8 mouse cellular contexts compared by ENCODE assay signal in genomic region chr11:70179401-70179800, GRCm38 (mm10). TPM values are rescaled to one million over a fixed set of nuclear protein-coding genes. Genes with fewer than 3 reads are reported as not detected.
DNase-seq lines count a peak whose midpoint lies in the region; ATAC-seq lines count a peak whose summit lies in the region.

No protein-coding gene starts in this region.

- no peaks in the 10 kb centered on the region for H3K9me3 ChIP-seq in embryonic facial prominence, embryonic 10.5 days
- H3K9me3 ChIP-seq in midbrain, embryonic 14.5 days (ENCODE audit: control insufficient read depth, low read length) = no peaks in the 10 kb centered on the region

- DNase-seq in heart, postnatal 4 days = peak; percentile 27
- no peak for DNase-seq in heart, postnatal 36 days
- peak; percentile 11 for DNase-seq in thymus, postnatal 14 days
- no peak for DNase-seq in thymus, adult 18-20 months
- DNase-seq in embryonic facial prominence, embryonic 10.5 days (ENCODE audit: low spot score) = peak; percentile 35
- DNase-seq in midbrain, embryonic 14.5 days = peak; percentile 77
- no peak for DNase-seq in gastrocnemius, postnatal 10 days
- DNase-seq in gastrocnemius, postnatal 4 days (ENCODE audit: low spot score in 2 of 2) = no peak

- intact Hi-C loops in heart, postnatal 36 days (cut with DNase I) = no loop called here

- ATAC-seq in midbrain, embryonic 14.5 days (ENCODE audit: low FRiP score, low TSS enrichment) = no peak

- no peaks in the 10 kb centered on the region for H3K27me3 ChIP-seq in embryonic facial prominence, embryonic 10.5 days (replicated peaks; ENCODE audit: low read depth, poor library complexity, severe bottlenecking)
- H3K27me3 ChIP-seq in midbrain, embryonic 14.5 days (ENCODE audit: control insufficient read depth, insufficient read depth, low read length) = no peaks in the 10 kb centered on the region

- 0 out of 2 replicates have a peak overlapping the region, but pooled peaks have one; percentile 5 for H3K4me2 ChIP-seq in midbrain, embryonic 14.5 days (ENCODE audit: low read length)

- H3K27ac ChIP-seq in embryonic facial prominence, embryonic 10.5 days (replicated peaks) = no peak overlapping the region
- H3K27ac ChIP-seq in midbrain, embryonic 14.5 days (replicated peaks; ENCODE audit: low read depth, low read length) = no peak overlapping the region

- H3K36me3 ChIP-seq in embryonic facial prominence, embryonic 10.5 days (replicated peaks) = no peaks in the 10 kb centered on the region
- no peaks in the 10 kb centered on the region for H3K36me3 ChIP-seq in midbrain, embryonic 14.5 days (ENCODE audit: control insufficient read depth, insufficient read depth, low read length)

- H3K9ac ChIP-seq in midbrain, embryonic 14.5 days (replicated peaks; ENCODE audit: low read length) = no peak overlapping the region

- WGBS in embryonic facial prominence, embryonic 10.5 days = 39% methylated on average over 14 of the region's 14 CpGs
- 23% methylated on average over 14 of the region's 14 CpGs for WGBS in midbrain, embryonic 14.5 days

- no peaks in the 10 kb centered on the region for H3K4me1 ChIP-seq in embryonic facial prominence, embryonic 10.5 days
- H3K4me1 ChIP-seq in midbrain, embryonic 14.5 days (ENCODE audit: control insufficient read depth, insufficient read depth, low read length) = no peaks in the 10 kb centered on the region

- no peak overlapping the region for H3K4me3 ChIP-seq in embryonic facial prominence, embryonic 10.5 days
- H3K4me3 ChIP-seq in midbrain, embryonic 14.5 days (replicated peaks; ENCODE audit: low read depth, low read length) = no peak overlapping the region

RNA-seq across cellular contexts. Expression of gene Clec10a, which starts 23.4 kb away (rescaled TPM):
- under 1 TPM; 0.60 to 0.99 TPM for total RNA-seq in heart, postnatal 4 days (2021)
- 1 to 10 TPM; 2.7 to 3.3 TPM for total RNA-seq in heart, postnatal 36 days (2021)
- polyA plus RNA-seq in embryonic facial prominence, embryonic 10.5 days (2016; fragmentation: Nextera tagmentation; extraction: Ambion mirVana) = 0.26 TPM in 1 of 2 replicates, not detected in the other
- polyA plus RNA-seq in midbrain, embryonic 14.5 days (2014; fragmentation: Nextera tagmentation; extraction: Ambion mirVana) = 1.4 TPM in 1 of 2 replicates, not detected in the other
- total RNA-seq in gastrocnemius, postnatal 10 days (2021) = 1 to 10 TPM; 5.1 to 5.8 TPM
- 10 to 100 TPM in 1 of 2 experiments, 1 to 10 TPM in 1; 8.6 to 10.5 TPM for total RNA-seq in gastrocnemius, postnatal 4 days (2021)

RNA-seq across cellular contexts. Expression of gene Slc16a11, which starts 33.2 kb away (rescaled TPM):
- total RNA-seq in heart, postnatal 4 days (2021) = under 1 TPM in 1 of 2 experiments, not detected in 1; 0.43 TPM
- under 1 TPM; 0.28 to 0.30 TPM for total RNA-seq in heart, postnatal 36 days (2021)
- polyA plus RNA-seq in embryonic facial prominence, embryonic 10.5 days (2016; fragmentation: Nextera tagmentation; extraction: Ambion mirVana) = 0.72 and 1.2 TPM in 2 replicates
- 1.5 and 3.2 TPM in 2 replicates for polyA plus RNA-seq in midbrain, embryonic 14.5 days (2014; fragmentation: Nextera tagmentation; extraction: Ambion mirVana)
- total RNA-seq in gastrocnemius, postnatal 10 days (2021) = under 1 TPM in 1 of 2 experiments, not detected in 1; 0.63 TPM
- not detected for total RNA-seq in gastrocnemius, postnatal 4 days (2021)

RNA-seq across cellular contexts. Expression of gene Slc16a13, which starts 41.5 kb away (rescaled TPM):
- total RNA-seq in heart, postnatal 4 days (2021) = 1 to 10 TPM; 6.3 to 6.5 TPM
- total RNA-seq in heart, postnatal 36 days (2021) = 1 to 10 TPM; 3.3 to 3.9 TPM
- 11.6 and 11.7 TPM in 2 replicates for polyA plus RNA-seq in embryonic facial prominence, embryonic 10.5 days (2016; fragmentation: Nextera tagmentation; extraction: Ambion mirVana)
- 10.0 and 10.7 TPM in 2 replicates for polyA plus RNA-seq in midbrain, embryonic 14.5 days (2014; fragmentation: Nextera tagmentation; extraction: Ambion mirVana)
- 1 to 10 TPM; 1.1 to 3.7 TPM for total RNA-seq in gastrocnemius, postnatal 10 days (2021)
- total RNA-seq in gastrocnemius, postnatal 4 days (2021) = 1 to 10 TPM; 2.6 to 3.2 TPM

RNA-seq across cellular contexts. Expression of gene Mgl2, which starts 49.3 kb away (rescaled TPM):
- total RNA-seq in heart, postnatal 4 days (2021) = under 1 TPM; 0.29 to 0.50 TPM
- 1 to 10 TPM; 4.2 to 5.8 TPM for total RNA-seq in heart, postnatal 36 days (2021)
- 0.14 TPM in 1 of 2 replicates, not detected in the other for polyA plus RNA-seq in embryonic facial prominence, embryonic 10.5 days (2016; fragmentation: Nextera tagmentation; extraction: Ambion mirVana)
- polyA plus RNA-seq in midbrain, embryonic 14.5 days (2014; fragmentation: Nextera tagmentation; extraction: Ambion mirVana) = 0.75 TPM in 1 of 2 replicates, not detected in the other
- 1 to 10 TPM; 3.2 to 4.0 TPM for total RNA-seq in gastrocnemius, postnatal 10 days (2021)
- 1 to 10 TPM; 2.8 to 4.2 TPM for total RNA-seq in gastrocnemius, postnatal 4 days (2021)

RNA-seq across cellular contexts. Expression of gene Bcl6b, which starts 50.2 kb away (rescaled TPM):
- total RNA-seq in heart, postnatal 4 days (2021) = 10 to 100 TPM; 47.0 to 53.6 TPM
- total RNA-seq in heart, postnatal 36 days (2021) = 10 to 100 TPM; 19.7 to 20.0 TPM
- 5.0 and 7.2 TPM in 2 replicates for polyA plus RNA-seq in embryonic facial prominence, embryonic 10.5 days (2016; fragmentation: Nextera tagmentation; extraction: Ambion mirVana)
- 2.5 and 4.4 TPM in 2 replicates for polyA plus RNA-seq in midbrain, embryonic 14.5 days (2014; fragmentation: Nextera tagmentation; extraction: Ambion mirVana)
- 10 to 100 TPM; 12.6 to 21.5 TPM for total RNA-seq in gastrocnemius, postnatal 10 days (2021)
- total RNA-seq in gastrocnemius, postnatal 4 days (2021) = 10 to 100 TPM; 20.2 to 22.2 TPM

Comparison
In these comparisons a context has a peak if more than half of its experiments do, and no peak if none do; other contexts are left out.
1. DNase-seq: peak in heart, postnatal 4 days (single experiment), thymus, postnatal 14 days (single experiment), embryonic facial prominence, embryonic 10.5 days (single experiment) and midbrain, embryonic 14.5 days (single experiment); none in heart, postnatal 36 days (0 of 2), thymus, adult 18-20 months (0 of 2), gastrocnemius, postnatal 10 days (single experiment) and gastrocnemius, postnatal 4 days (0 of 2).